Mouse (Mus musculus): ENCODE measurements around the gene Fbxo31. TPM values are rescaled to one million over a fixed set of nuclear protein-coding genes. Genes with fewer than 3 reads are reported as not detected.

The Fbxo31 gene
- polyA plus RNA-seq (2017; shearing (Covaris generic)), result 3.3 TPM

DNA sequence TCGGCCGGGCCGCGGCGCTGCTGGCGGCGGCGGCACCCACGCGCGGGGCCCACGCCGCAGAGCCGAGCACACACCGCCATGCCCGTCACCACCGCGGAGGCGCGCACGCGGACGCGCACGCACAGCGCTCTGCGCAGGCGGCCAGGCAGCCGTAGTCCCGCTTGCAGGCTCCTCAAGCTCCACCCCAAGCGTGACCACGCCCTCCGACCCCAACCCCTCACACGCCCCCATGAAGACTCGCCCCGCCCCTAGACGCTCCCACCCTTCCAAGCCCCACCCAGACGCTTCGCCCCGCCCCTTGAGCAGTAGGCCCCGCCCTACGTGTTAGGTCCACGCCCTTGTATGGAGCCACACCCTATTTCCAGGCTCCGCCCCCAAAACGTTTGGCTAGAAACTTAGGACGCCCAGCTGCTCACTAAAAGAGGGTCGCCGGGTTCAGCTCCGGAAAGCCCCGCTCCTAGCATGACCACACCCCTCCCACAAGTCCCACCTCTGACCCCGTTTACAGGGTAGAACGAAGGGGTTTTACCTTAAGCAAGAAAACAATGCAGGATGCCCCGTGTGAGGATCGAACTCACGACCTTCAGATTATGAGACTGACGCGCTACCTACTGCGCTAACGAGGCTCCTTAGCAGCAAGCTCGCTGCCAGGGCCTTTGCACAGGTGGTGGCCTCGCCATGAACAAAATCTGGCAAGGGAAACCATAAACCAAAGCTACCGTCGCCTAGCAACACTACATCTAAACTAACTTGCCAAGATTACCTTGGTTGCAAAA, at the start of gene Fbxo31:
Gene Fbxo31, minus strand, starts transcription at position 131 of the 776 bp plus-strand sequence.

GRCm38 (mm10) chr8:121590203-121591177, 11.9 kb upstream of the Fbxo31 start, which contains the start of gene Map1lc3b:
Gene Map1lc3b, plus strand, starts transcription at chr8:121590361.

GRCm38 (mm10) chr8:121544276-121544785, 34.3 kb downstream of the Fbxo31 start, which contains the start of gene 1700018B08Rik:
Gene 1700018B08Rik, minus strand, starts transcription at chr8:121544320.

Other genes starting within 250 kb of the Fbxo31 start
- not detected for gene 1700018B08Rik, start 34.5 kb downstream of the Fbxo31 start, polyA plus RNA-seq (2017; shearing (Covaris generic))
- 354 TPM for gene Map1lc3b, start 11.6 kb upstream of the Fbxo31 start, polyA plus RNA-seq (2017; shearing (Covaris generic))
- not detected for gene Zcchc14, start 74.1 kb upstream of the Fbxo31 start, polyA plus RNA-seq (2017; shearing (Covaris generic))
- 0.13 TPM for gene Jph3, start 150.8 kb upstream of the Fbxo31 start, polyA plus RNA-seq (2017; shearing (Covaris generic))